Mouse (Mus musculus): Measurements from ENCODE around the gene Gab3.

The Gab3 gene

DNA sequence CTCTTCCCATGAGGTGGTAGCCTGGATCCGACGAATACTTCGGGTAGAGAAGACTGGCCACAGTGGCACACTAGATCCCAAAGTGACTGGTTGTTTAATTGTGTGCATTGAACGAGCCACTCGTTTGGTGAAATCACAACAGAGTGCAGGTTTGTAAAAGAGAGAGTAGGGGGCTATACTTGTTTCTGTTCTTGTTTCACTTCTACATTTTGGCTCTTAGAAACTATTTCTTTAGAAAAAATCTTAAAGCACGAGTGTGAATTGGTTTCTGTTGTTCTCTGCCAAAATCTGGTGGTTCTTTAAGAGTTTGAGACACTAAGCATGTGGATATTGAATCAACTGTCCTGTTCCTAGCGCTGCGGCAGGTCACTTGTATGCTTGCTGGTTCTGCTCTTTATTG, 13.5 kb upstream of the Gab3 start:
- peak overlapping the region; percentile 90 for H3K4me3 ChIP-seq (replicated peaks; ENCODE audit: low read length)
- H3K27me3 ChIP-seq (ENCODE audit: insufficient read depth, low read length) = no peaks in the 10 kb centered on the region
- no peaks in the 10 kb centered on the region for H3K9me3 ChIP-seq (ENCODE audit: low read length)
- peaks cover 60% of the 10 kb centered on the region for H3K36me3 ChIP-seq (ENCODE audit: insufficient read depth, low read length)
- TF ChIP-seq CTCF (conservative IDR thresholded peaks at IDR 0.05; ENCODE audit: low read length) (no peak), POU5F1 (IDR thresholded peaks at IDR 0.05; ENCODE audit: borderline replicate concordance, low read length) (no peak), NANOG (IDR thresholded peaks at IDR 0.05; ENCODE audit: borderline replicate concordance, low read length) (no peak)
- peaks cover 21% of the 10 kb centered on the region for H3K4me1 ChIP-seq (replicated peaks; ENCODE audit: low read depth, low read length)

GRCm38 (mm10) chrX:75096163-75096770, 11.0 kb upstream of the Gab3 start:
- no peaks in the 10 kb centered on the region for H3K27me3 ChIP-seq (ENCODE audit: insufficient read depth, low read length)
- no peaks in the 10 kb centered on the region for H3K9me3 ChIP-seq (ENCODE audit: low read length)
- no peak for TF ChIP-seq POU5F1 (IDR thresholded peaks at IDR 0.05; ENCODE audit: borderline replicate concordance, low read length)
- no peak for TF ChIP-seq CTCF (conservative IDR thresholded peaks at IDR 0.05; ENCODE audit: low read length)
- no peak for TF ChIP-seq NANOG (IDR thresholded peaks at IDR 0.05; ENCODE audit: borderline replicate concordance, low read length)
- H3K36me3 ChIP-seq (ENCODE audit: insufficient read depth, low read length) = peaks cover 40% of the 10 kb centered on the region
- H3K4me1 ChIP-seq (replicated peaks; ENCODE audit: low read depth, low read length) = peaks cover 21% of the 10 kb centered on the region
- H3K4me3 ChIP-seq (replicated peaks; ENCODE audit: low read length) = peak overlapping the region; percentile 90

DNA sequence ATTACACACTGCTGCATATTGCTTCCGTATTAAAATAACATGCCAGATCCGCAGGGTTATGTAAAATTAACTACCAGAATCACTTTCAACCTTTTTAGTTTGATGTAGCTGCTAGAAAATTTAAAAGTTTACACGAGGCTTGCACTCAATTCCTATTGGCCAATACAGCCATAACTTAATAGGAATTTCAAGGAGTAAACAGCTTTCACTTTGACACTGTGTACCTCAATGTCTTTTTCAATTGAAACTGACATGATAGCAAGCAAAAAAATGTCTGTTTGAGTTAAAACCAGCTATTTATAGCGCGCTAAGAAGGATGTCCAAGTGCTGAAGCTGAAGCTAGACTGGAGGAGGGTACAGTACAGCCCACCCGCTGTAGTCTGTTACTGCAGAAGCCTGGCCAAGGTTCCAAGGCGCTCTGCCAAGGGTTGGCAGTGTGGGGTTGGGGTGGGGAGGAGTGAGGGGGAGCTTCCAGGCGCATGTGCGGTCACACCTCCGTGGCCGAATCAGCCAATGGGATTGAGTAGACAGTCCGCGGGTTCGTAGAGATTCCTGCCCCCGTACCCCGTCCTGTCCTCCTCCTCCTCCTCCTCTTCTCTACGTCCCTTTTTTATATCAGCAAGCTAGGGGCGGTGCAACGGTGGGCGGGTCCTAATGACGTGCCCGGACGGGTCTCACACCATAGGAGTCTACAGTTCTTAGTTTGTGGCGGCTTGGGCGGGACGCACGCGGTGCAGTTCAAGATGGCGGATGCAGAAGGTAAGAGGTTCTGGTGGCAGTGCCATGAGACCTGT, 10.3 kb upstream of the Gab3 start, which contains the start of gene Dkc1:
TSS of gene Dkc1 (plus strand) at position 486 of the 794 bp plus-strand sequence.
- H3K36me3 ChIP-seq (ENCODE audit: insufficient read depth, low read length) = peaks cover 33% of the 10 kb centered on the region
- TF ChIP-seq NANOG (IDR thresholded peaks at IDR 0.05; ENCODE audit: borderline replicate concordance, low read length) (no peak), POU5F1 (IDR thresholded peaks at IDR 0.05; ENCODE audit: borderline replicate concordance, low read length) (no peak)
- peak within 1 kb of the TSS; percentile 90 for H3K4me3 ChIP-seq (replicated peaks; ENCODE audit: low read length)

DNA sequence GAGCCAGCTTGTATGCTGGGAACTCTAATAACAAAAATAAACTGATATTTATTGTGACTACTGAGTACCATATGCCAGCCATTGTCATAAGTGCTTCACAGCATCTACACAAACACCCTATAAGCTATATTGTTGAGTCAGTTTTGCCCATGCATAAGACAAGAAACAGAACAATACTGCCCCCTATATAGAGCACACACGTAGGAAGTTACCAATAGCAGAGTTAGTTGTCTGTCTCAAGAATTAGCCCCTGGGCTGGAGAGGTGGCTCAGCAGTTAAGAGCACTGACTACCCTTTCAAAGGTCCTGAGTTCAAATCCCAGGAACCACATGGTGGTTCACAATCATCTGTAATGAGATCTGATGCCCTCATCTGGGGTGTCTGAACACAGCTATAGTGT, 396 bp upstream of the Gab3 start:
- no peak for TF ChIP-seq NANOG (IDR thresholded peaks at IDR 0.05; ENCODE audit: borderline replicate concordance, low read length)
- no peak for TF ChIP-seq POU5F1 (IDR thresholded peaks at IDR 0.05; ENCODE audit: borderline replicate concordance, low read length)
- TF ChIP-seq CTCF (conservative IDR thresholded peaks at IDR 0.05; ENCODE audit: low read length) = no peak
- Histone ChIP-seq H3K27me3 (ENCODE audit: insufficient read depth, low read length) (no peaks in the 10 kb centered on the region), H3K4me1 (replicated peaks; ENCODE audit: low read depth, low read length) (peaks cover 4% of the 10 kb centered on the region; the same call in 1 of the 2 replicates), H3K4me3 (replicated peaks; ENCODE audit: low read length) (no peak overlapping the region), H3K36me3 (ENCODE audit: insufficient read depth, low read length) (no peaks in the 10 kb centered on the region), H3K9me3 (ENCODE audit: low read length) (no peaks in the 10 kb centered on the region)

More for the DNA sequence above, 10.3 kb upstream of the Gab3 start, which contains the start of gene Dkc1:
- H3K4me1 ChIP-seq (replicated peaks; ENCODE audit: low read depth, low read length) = peaks cover 21% of the 10 kb centered on the region
- no peaks in the 10 kb centered on the region for H3K27me3 ChIP-seq (ENCODE audit: insufficient read depth, low read length)
- no peaks in the 10 kb centered on the region for H3K9me3 ChIP-seq (ENCODE audit: low read length)

DNA sequence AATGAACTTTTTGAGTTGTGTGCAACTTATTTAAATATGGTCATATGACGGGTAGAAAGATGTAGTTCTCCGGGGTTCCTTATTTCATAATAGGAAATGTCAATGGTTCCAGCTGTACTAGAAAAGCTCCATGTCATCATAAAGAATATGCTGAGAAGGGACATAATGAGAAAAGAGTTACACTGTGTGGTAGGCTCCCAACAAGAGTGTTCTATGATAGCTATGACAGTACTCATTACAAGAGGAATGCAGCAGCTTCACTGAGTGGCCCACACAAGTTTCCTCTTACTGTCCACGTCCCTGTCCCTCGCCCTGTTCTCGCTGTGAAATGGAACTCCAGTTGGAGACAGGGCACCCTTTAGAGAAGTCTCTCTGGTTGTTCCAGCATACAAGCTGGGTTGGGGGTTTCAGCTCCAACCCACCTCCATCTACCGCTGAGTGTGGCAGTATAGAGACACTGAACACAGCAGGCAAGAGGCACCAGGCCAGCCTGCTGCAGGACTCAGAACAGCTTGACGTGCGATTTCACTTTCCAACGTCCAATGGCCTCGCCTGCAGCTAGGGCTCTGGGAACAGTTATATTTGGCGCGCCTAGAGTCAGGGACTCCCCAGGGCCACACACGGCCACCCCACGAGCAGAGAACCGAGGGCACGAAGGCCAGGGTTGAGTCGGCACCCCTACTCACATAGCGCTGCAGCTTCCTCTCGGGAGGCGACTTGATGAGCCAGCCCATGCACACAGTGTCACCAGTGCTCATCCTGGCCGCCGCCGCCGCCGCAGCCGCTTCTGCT, 1.1 kb downstream of the Gab3 start:
- TF ChIP-seq CTCF (conservative IDR thresholded peaks at IDR 0.05; ENCODE audit: low read length) = no peak
- no peak for TF ChIP-seq POU5F1 (IDR thresholded peaks at IDR 0.05; ENCODE audit: borderline replicate concordance, low read length)
- TF ChIP-seq NANOG (IDR thresholded peaks at IDR 0.05; ENCODE audit: borderline replicate concordance, low read length) = no peak
- Histone ChIP-seq H3K9me3 (ENCODE audit: low read length) (no peaks in the 10 kb centered on the region), H3K4me3 (replicated peaks; ENCODE audit: low read length) (peak overlapping the region; percentile 69), H3K4me1 (replicated peaks; ENCODE audit: low read depth, low read length) (peaks cover 4% of the 10 kb centered on the region; the same call in 1 of the 2 replicates), H3K27me3 (ENCODE audit: insufficient read depth, low read length) (no peaks in the 10 kb centered on the region), H3K36me3 (ENCODE audit: insufficient read depth, low read length) (no peaks in the 10 kb centered on the region)

DNA sequence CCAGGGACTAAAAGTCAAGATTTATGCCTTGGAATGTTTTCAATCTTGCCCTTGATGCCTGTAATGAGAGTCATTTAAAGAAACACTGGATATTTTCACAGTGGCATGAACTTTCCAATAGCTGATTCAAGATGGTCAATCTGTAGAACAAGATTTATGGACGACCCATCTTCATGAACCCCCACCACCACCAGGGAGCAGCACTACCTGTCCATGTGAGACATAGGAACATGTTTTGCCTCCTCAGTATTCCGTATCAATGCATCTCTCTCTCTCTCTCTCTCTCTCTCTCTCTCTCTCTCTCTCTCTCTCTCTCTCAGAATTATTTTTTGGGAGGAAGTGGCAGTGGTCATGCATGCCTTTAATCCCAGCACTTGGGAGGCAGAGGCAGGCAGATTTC, 2.9 kb downstream of the Gab3 start:
- Histone ChIP-seq H3K36me3 (ENCODE audit: insufficient read depth, low read length) (no peaks in the 10 kb centered on the region), H3K4me3 (replicated peaks; ENCODE audit: low read length) (no peak overlapping the region), H3K9me3 (ENCODE audit: low read length) (no peaks in the 10 kb centered on the region), H3K4me1 (replicated peaks; ENCODE audit: low read depth, low read length) (peaks cover 4% of the 10 kb centered on the region; the same call in 1 of the 2 replicates), H3K27me3 (ENCODE audit: insufficient read depth, low read length) (no peaks in the 10 kb centered on the region)
- TF ChIP-seq POU5F1 (IDR thresholded peaks at IDR 0.05; ENCODE audit: borderline replicate concordance, low read length) (no peak), CTCF (conservative IDR thresholded peaks at IDR 0.05; ENCODE audit: low read length) (peak; percentile 27), NANOG (IDR thresholded peaks at IDR 0.05; ENCODE audit: borderline replicate concordance, low read length) (no peak)

- Histone ChIP-seq H3K9me3 (ENCODE audit: low read length) (no peaks in the 10 kb centered on the region), H3K36me3 (ENCODE audit: insufficient read depth, low read length) (no peaks in the 10 kb centered on the region), H3K4me1 (replicated peaks; ENCODE audit: low read depth, low read length) (no peaks in the 10 kb centered on the region), H3K4me3 (replicated peaks; ENCODE audit: low read length) (no peak overlapping the region), H3K27me3 (ENCODE audit: insufficient read depth, low read length) (no peaks in the 10 kb centered on the region)
- TF ChIP-seq CTCF (conservative IDR thresholded peaks at IDR 0.05; ENCODE audit: low read length) = no peak
- no peak for TF ChIP-seq POU5F1 (IDR thresholded peaks at IDR 0.05; ENCODE audit: borderline replicate concordance, low read length)
- no peak for TF ChIP-seq NANOG (IDR thresholded peaks at IDR 0.05; ENCODE audit: borderline replicate concordance, low read length)
Observed at GRCm38 (mm10) chrX:75056120-75056775, 29.0 kb downstream of the Gab3 start.

All from E14TG2a.4 (cell line).